Mouse (Mus musculus) liver, embryonic 13.5 days (tissue): ENCODE measurements around the gene Ankrd66. TPM values are rescaled to one million over a fixed set of nuclear protein-coding genes. Genes with fewer than 3 reads are reported as not detected.

Source experiments
- ATAC-seq: fragments of 200-750 bp; cut with Nextera tagmentation; 2 replicates; pipeline ENCODE4 v1.8.0; 2017; ENCODE audit warnings: low read depth, mild to moderate bottlenecking, moderate number of reproducible peaks, moderate library complexity
- DNase-seq: peaks from one replicate; pipeline ENCODE4 v3.0.0; 2022
- H3K27ac ChIP-seq: fragments of 300-500 bp; sonication (generic); 2 replicates; pipeline ENCODE4 v1.5.1; 2015; ENCODE audit warnings: moderate library complexity, mild to moderate bottlenecking, inconsistent platforms
- H3K27me3 ChIP-seq: fragments of 300-500 bp; sonication (generic); 2 replicates; pipeline ENCODE4 v1.6.1; 2015; ENCODE audit warnings: mild to moderate bottlenecking, inconsistent platforms
- H3K36me3 ChIP-seq: fragments of 300-500 bp; sonication (generic); 2 replicates; pipeline ENCODE4 v1.6.1; 2015; ENCODE audit warnings: mild to moderate bottlenecking, inconsistent platforms
- H3K4me1 ChIP-seq: fragments of 300-500 bp; sonication (generic); replicated peaks from 2 replicates; pipeline ENCODE4 v1.6.1; 2015; ENCODE audit warnings: inconsistent platforms
- H3K4me2 ChIP-seq: fragments of 300-500 bp; sonication (generic); 2 replicates; pipeline ENCODE4 v1.6.1; 2015; ENCODE audit warnings: inconsistent platforms, mild to moderate bottlenecking, moderate library complexity
- H3K4me3 ChIP-seq: fragments of 300-500 bp; sonication (generic); replicated peaks from 2 replicates; pipeline ENCODE4 v1.5.1; 2015; ENCODE audit warnings: mild to moderate bottlenecking, inconsistent platforms
- H3K9ac ChIP-seq: fragments of 300-500 bp; sonication (generic); 2 replicates; pipeline ENCODE4 v1.6.1; 2015; ENCODE audit warnings: mild to moderate bottlenecking, inconsistent platforms
- H3K9me3 ChIP-seq: fragments of 300-500 bp; sonication (generic); replicated peaks from 2 replicates; pipeline ENCODE4 v1.6.1; 2016; ENCODE audit warnings: inconsistent platforms
- WGBS: fragments of 180-500 bp; shearing (Covaris S2); methylation state at CpG from one replicate; pipeline ENCODE4 v1.1.7; 2015; ENCODE audit not compliant: insufficient replicate concordance; 5-methylcytosine and 5-hydroxymethylcytosine counted together
- polyA plus RNA-seq: library from polyadenylated mRNA; unstranded; fragments of >200 nt; fragmentation: Nextera tagmentation; extraction: Ambion mirVana; gene quantifications from 2 replicates; pipeline ENCODE4 v1.2.1, GENCODE M21; 2015

The Ankrd66 gene
- polyA plus RNA-seq, 1 experiment from 2014 or later, result not detected

- no peaks in the 10 kb centered on the region for H3K27me3 ChIP-seq
- H3K4me2 ChIP-seq, result peak overlapping the region; percentile 43
- H3K9me3 ChIP-seq, result no peaks in the 10 kb centered on the region
- no peak for DNase-seq
- 21% methylated on average over 23 of the region's 23 CpGs for WGBS
- no peaks in the 10 kb centered on the region for H3K36me3 ChIP-seq
- peak; percentile 54; the same call in 1 of the 2 replicates for ATAC-seq
- no peak overlapping the region for H3K27ac ChIP-seq
- no peak overlapping the region for H3K9ac ChIP-seq
- H3K4me3 ChIP-seq, result peak overlapping the region; percentile 26
- no peaks in the 10 kb centered on the region; the same call in 1 of the 2 replicates for H3K4me1 ChIP-seq
Measured at GRCm38 (mm10) chr17:43534362-43535222, 8.8 kb downstream of the Ankrd66 start.

GRCm38 (mm10) chr17:43531192-43531591 is 12.2 kb downstream of the Ankrd66 start:
- Histone ChIP-seq H3K4me2 (no peak overlapping the region), H3K36me3 (no peaks in the 10 kb centered on the region), H3K27me3 (no peaks in the 10 kb centered on the region), H3K9ac (no peak overlapping the region), H3K9me3 (no peaks in the 10 kb centered on the region), H3K27ac (no peak overlapping the region), H3K4me1 (no peaks in the 10 kb centered on the region; the same call in 1 of the 2 replicates), H3K4me3 (no peak overlapping the region)
- no peak for DNase-seq
- ATAC-seq, result no peak
- 68% methylated on average over 4 of the region's 4 CpGs for WGBS

GRCm38 (mm10) chr17:43530507-43530906 is 12.9 kb downstream of the Ankrd66 start:
- Histone ChIP-seq H3K4me1 (no peaks in the 10 kb centered on the region; the same call in 1 of the 2 replicates), H3K9me3 (no peaks in the 10 kb centered on the region), H3K27ac (no peak overlapping the region), H3K9ac (no peak overlapping the region), H3K4me3 (no peak overlapping the region), H3K36me3 (no peaks in the 10 kb centered on the region), H3K4me2 (no peak overlapping the region), H3K27me3 (no peaks in the 10 kb centered on the region)
- 73% methylated on average over 2 of the region's 2 CpGs for WGBS
- ATAC-seq (no peak), DNase-seq (no peak)

GRCm38 (mm10) chr17:43520166-43520565 is 23.3 kb downstream of the Ankrd66 start:
- H3K4me3 ChIP-seq, result no peak overlapping the region
- DNase-seq, result no peak
- no peaks in the 10 kb centered on the region for H3K27me3 ChIP-seq
- no peaks in the 10 kb centered on the region for H3K4me1 ChIP-seq
- no peak for ATAC-seq
- H3K27ac ChIP-seq, result no peak overlapping the region
- H3K36me3 ChIP-seq, result no peaks in the 10 kb centered on the region
- 47% methylated on average over 3 of the region's 3 CpGs for WGBS
- no peak overlapping the region for H3K9ac ChIP-seq
- H3K4me2 ChIP-seq, result no peak overlapping the region
- no peaks in the 10 kb centered on the region for H3K9me3 ChIP-seq

GRCm38 (mm10) chr17:43518644-43519409 is 24.6 kb downstream of the Ankrd66 start:
- Histone ChIP-seq H3K9ac (no peak overlapping the region), H3K4me1 (no peaks in the 10 kb centered on the region), H3K36me3 (no peaks in the 10 kb centered on the region), H3K4me3 (no peak overlapping the region), H3K9me3 (no peaks in the 10 kb centered on the region), H3K27me3 (no peaks in the 10 kb centered on the region), H3K27ac (no peak overlapping the region), H3K4me2 (no peak overlapping the region)
- 24% methylated on average over 18 of the region's 18 CpGs for whole genome bisulfite sequencing
- ATAC-seq (no peak), DNase-seq (peak; percentile 6)

GRCm38 (mm10) chr17:43510782-43511181 is 32.7 kb downstream of the Ankrd66 start:
- H3K4me3 ChIP-seq, result no peak overlapping the region
- no peak for DNase-seq
- H3K4me1 ChIP-seq, result no peaks in the 10 kb centered on the region
- no peak for ATAC-seq
- no peaks in the 10 kb centered on the region for H3K27me3 ChIP-seq
- H3K9ac ChIP-seq, result no peak overlapping the region
- no peak overlapping the region for H3K27ac ChIP-seq
- 68% methylated on average over 4 of the region's 4 CpGs for WGBS
- no peaks in the 10 kb centered on the region for H3K36me3 ChIP-seq
- H3K9me3 ChIP-seq, result no peaks in the 10 kb centered on the region
- H3K4me2 ChIP-seq, result no peak overlapping the region

- ATAC-seq, result no peak
- Histone ChIP-seq H3K9ac (no peak overlapping the region), H3K4me2 (no peak overlapping the region), H3K9me3 (no peaks in the 10 kb centered on the region), H3K27ac (no peak overlapping the region), H3K36me3 (no peaks in the 10 kb centered on the region), H3K27me3 (no peaks in the 10 kb centered on the region), H3K4me3 (no peak overlapping the region), H3K4me1 (no peaks in the 10 kb centered on the region)
- WGBS, result 72% methylated on average over 6 of the region's 6 CpGs
- no peak for DNase-seq
Measured at GRCm38 (mm10) chr17:43504594-43504934, 38.9 kb downstream of the Ankrd66 start.

- 51% methylated on average over 4 of the region's 4 CpGs for WGBS
- no peak overlapping the region for H3K9ac ChIP-seq
- no peak overlapping the region for H3K27ac ChIP-seq
Measured at GRCm38 (mm10) chr17:43503861-43504593, 39.4 kb downstream of the Ankrd66 start.

GRCm38 (mm10) chr17:43502592-43502991 is 40.8 kb downstream of the Ankrd66 start, which contains the start of gene Mep1a:
Mep1a (minus strand) TSS chr17:43502812.
- DNase-seq, result no peak
- no peak within 1 kb of the TSS for H3K9ac ChIP-seq
- no peaks in the 10 kb centered on the region for H3K36me3 ChIP-seq
- H3K4me1 ChIP-seq, result no peaks in the 10 kb centered on the region
- H3K9me3 ChIP-seq, result no peaks in the 10 kb centered on the region
- H3K27me3 ChIP-seq, result no peaks in the 10 kb centered on the region
- WGBS, result 75% methylated on average over 9 of the region's 9 CpGs
- no peak for ATAC-seq
- no peak within 1 kb of the TSS for H3K4me3 ChIP-seq
- no peak within 1 kb of the TSS for H3K4me2 ChIP-seq
- H3K27ac ChIP-seq, result no peak within 1 kb of the TSS

More at GRCm38 (mm10) chr17:43503861-43504593, 39.4 kb downstream of the Ankrd66 start:
- ATAC-seq (no peak), DNase-seq (no peak)
- Histone ChIP-seq H3K9me3 (no peaks in the 10 kb centered on the region), H3K36me3 (no peaks in the 10 kb centered on the region), H3K4me2 (no peak overlapping the region), H3K27me3 (no peaks in the 10 kb centered on the region), H3K4me1 (no peaks in the 10 kb centered on the region), H3K4me3 (no peak overlapping the region)

- Histone ChIP-seq H3K27me3 (no peaks in the 10 kb centered on the region), H3K27ac (no peak overlapping the region), H3K9ac (no peak overlapping the region), H3K4me2 (no peak overlapping the region), H3K4me1 (no peaks in the 10 kb centered on the region), H3K4me3 (no peak overlapping the region), H3K9me3 (no peaks in the 10 kb centered on the region), H3K36me3 (no peaks in the 10 kb centered on the region)
- 67% methylated on average over 5 of the region's 5 CpGs for WGBS
- no peak for DNase-seq
- no peak for ATAC-seq
Measured at GRCm38 (mm10) chr17:43501631-43502030, 41.8 kb downstream of the Ankrd66 start.

- 14% methylated on average over 3 of the region's 3 CpGs for whole genome bisulfite sequencing
- H3K4me3 ChIP-seq, result no peak overlapping the region
- no peak for DNase-seq
- H3K4me2 ChIP-seq, result no peak overlapping the region
- no peaks in the 10 kb centered on the region for H3K27me3 ChIP-seq
- H3K9ac ChIP-seq, result no peak overlapping the region
- no peaks in the 10 kb centered on the region for H3K4me1 ChIP-seq
- no peaks in the 10 kb centered on the region for H3K9me3 ChIP-seq
- no peak overlapping the region for H3K27ac ChIP-seq
- H3K36me3 ChIP-seq, result no peaks in the 10 kb centered on the region
- ATAC-seq, result no peak
Measured at GRCm38 (mm10) chr17:43501223-43501622, 42.2 kb downstream of the Ankrd66 start.
